Mouse (Mus musculus) C2C12 (cell line): ENCODE results near the gene Klrc3. TPM values are rescaled to one million over a fixed set of nuclear protein-coding genes. Genes with fewer than 3 reads are reported as not detected.

Source experiments
- H3K27me3 ChIP-seq: one replicate; pipeline ENCODE4 v1.6.1; 2011; ENCODE audit not compliant: control insufficient read depth, insufficient read depth, insufficient read length
- H3K36me3 ChIP-seq: one replicate; pipeline ENCODE4 v1.6.1; 2011; ENCODE audit not compliant: control insufficient read depth, insufficient read depth
- H3K4me3 ChIP-seq: one replicate; pipeline ENCODE4 v1.5.1; 2011; ENCODE audit warnings: mild to moderate bottlenecking, control low read depth; ENCODE audit not compliant: poor library complexity, insufficient read depth, severe bottlenecking
- H3K79me2 ChIP-seq: one replicate; pipeline ENCODE4 v1.6.1; 2011; ENCODE audit not compliant: control insufficient read depth, insufficient read depth
- H3K79me3 ChIP-seq: one replicate; pipeline ENCODE4 v1.6.1; 2011; ENCODE audit warnings: low read depth, control low read depth
- H3ac ChIP-seq: one replicate; pipeline ENCODE3; 2011; ENCODE audit warnings: low read depth; ENCODE audit not compliant: control insufficient read depth, insufficient read length
- CEBPB ChIP-seq: IDR thresholded peaks from one replicate; pipeline ENCODE4 v1.6.1; 2011; ENCODE audit warnings: low read depth, mild to moderate bottlenecking, control low read depth, moderate library complexity
- CTCF ChIP-seq: IDR thresholded peaks from one replicate; pipeline ENCODE4 v1.5.1; 2011; ENCODE audit not compliant: control insufficient read depth, insufficient read depth, insufficient read length
- FOSL1 ChIP-seq: IDR thresholded peaks from one replicate; pipeline ENCODE4 v1.8.0; 2011; ENCODE audit warnings: mild to moderate bottlenecking, low read length; ENCODE audit not compliant: poor library complexity, insufficient read depth, severe bottlenecking
- MAX ChIP-seq: IDR thresholded peaks from one replicate; pipeline ENCODE4 v1.6.1; 2011; ENCODE audit warnings: mild to moderate bottlenecking, control low read depth
- MYOD1 ChIP-seq: IDR thresholded peaks from one replicate; pipeline ENCODE4 v1.6.1; 2011; ENCODE audit warnings: low read depth; ENCODE audit not compliant: control insufficient read depth, insufficient read length
- MYOG ChIP-seq: IDR thresholded peaks from one replicate; pipeline ENCODE4 v1.6.1; 2011; ENCODE audit not compliant: control insufficient read depth, insufficient read length; ENCODE audit errors: extremely low read depth
- USF1 ChIP-seq: IDR thresholded peaks from one replicate; pipeline ENCODE4 v1.6.1; 2011; ENCODE audit warnings: low read depth, mild to moderate bottlenecking, control low read depth, moderate library complexity
- microRNA-seq: library from miRNA; unstranded; fragments of <30 nt; microRNA quantifications from one replicate; pipeline ENCODE4, GENCODE M21; 2019; ENCODE audit warnings: borderline microRNAs expressed
- polyA plus RNA-seq: library from polyadenylated mRNA; unstranded; fragments of >200 nt; fragmentation: generic; extraction: Trizol; gene quantifications from one replicate; pipeline ENCODE4 v1.2.1, GENCODE M21; 2012; ENCODE audit warnings: missing spikeins

Gene Klrc3
- polyA plus RNA-seq, 1 experiment, result not detected

- no peak within 1 kb of the TSS for H3ac ChIP-seq
- H3K36me3 ChIP-seq, result no peaks in the 10 kb centered on the region
- TF ChIP-seq USF1, result no peak
- TF ChIP-seq CTCF, result no peak
- no peak for TF ChIP-seq FOSL1
- no peak for TF ChIP-seq MYOG
- no peak for TF ChIP-seq CEBPB
- no peaks in the 10 kb centered on the region for H3K79me2 ChIP-seq
- no peak within 1 kb of the TSS for H3K4me3 ChIP-seq
- H3K79me3 ChIP-seq, result no peaks in the 10 kb centered on the region
- H3K27me3 ChIP-seq, result no peaks in the 10 kb centered on the region
These were observed 19.4 kb downstream of the Klrc3 start, which contains the start of gene Klrk1 for GRCm38 (mm10) chr6:129623735-129624134. Gene Klrk1 (minus strand): TSS chr6:129623864.

- no peak overlapping the region for H3ac ChIP-seq
- no peaks in the 10 kb centered on the region for H3K36me3 ChIP-seq
- no peaks in the 10 kb centered on the region for H3K79me3 ChIP-seq
- H3K4me3 ChIP-seq, result no peak overlapping the region
- no peak for TF ChIP-seq CTCF
- no peak for TF ChIP-seq USF1
- no peak for TF ChIP-seq FOSL1
- TF ChIP-seq MAX, result no peak
- TF ChIP-seq CEBPB, result no peak
- TF ChIP-seq MYOG, result no peak
- no peak for TF ChIP-seq MYOD1
- H3K27me3 ChIP-seq, result no peaks in the 10 kb centered on the region
- H3K79me2 ChIP-seq, result no peaks in the 10 kb centered on the region
These were observed 34.8 kb downstream of the Klrc3 start for GRCm38 (mm10) chr6:129608372-129608771.

GRCm38 (mm10) chr6:129591508-129591907, 51.6 kb downstream of the Klrc3 start, which contains the start of gene Klrd1:
Gene Klrd1 (plus strand): TSS chr6:129591782.
- Histone ChIP-seq H3K4me3 (no peak within 1 kb of the TSS), H3K79me2 (no peaks in the 10 kb centered on the region), H3K79me3 (no peaks in the 10 kb centered on the region), H3ac (no peak within 1 kb of the TSS), H3K36me3 (no peaks in the 10 kb centered on the region), H3K27me3 (no peaks in the 10 kb centered on the region)
- no peak for TF ChIP-seq FOSL1
- no peak for TF ChIP-seq MYOG
- no peak for TF ChIP-seq CEBPB
- TF ChIP-seq MAX, result no peak
- no peak for TF ChIP-seq CTCF
- no peak for TF ChIP-seq USF1

Small RNAs within 50 kb of the gene (microRNA-seq; reads per million reads assigned to microRNA genes)
- gene Mir680-1, result not detected

Other genes with a start within 250 kb of the Klrc3 start
- gene Clec1b, start 246.0 kb downstream of the Klrc3 start, polyA plus RNA-seq, result not detected
- gene Clec9a, start 234.5 kb downstream of the Klrc3 start, polyA plus RNA-seq, result not detected
- gene Clec1a, start 191.3 kb downstream of the Klrc3 start, polyA plus RNA-seq, result 0.18 TPM
- gene Olr1, start 136.2 kb downstream of the Klrc3 start, polyA plus RNA-seq, result 0.99 TPM
- gene Tmem52b, start 130.8 kb downstream of the Klrc3 start, polyA plus RNA-seq, result 0.02 TPM
- 64.3 TPM for gene Gabarapl1, start 110.2 kb downstream of the Klrc3 start, polyA plus RNA-seq
- gene Klre1, start 65.4 kb downstream of the Klrc3 start, polyA plus RNA-seq, result not detected
- not detected for gene Klrd1, start 51.6 kb downstream of the Klrc3 start, polyA plus RNA-seq
- gene Klrk1, start 19.5 kb downstream of the Klrc3 start, polyA plus RNA-seq, result not detected
- not detected for gene Klrc2, start 17.4 kb upstream of the Klrc3 start, polyA plus RNA-seq
- gene Klrc1, start 35.6 kb upstream of the Klrc3 start, polyA plus RNA-seq, result not detected
- not detected for gene Klri1, start 73.8 kb upstream of the Klrc3 start, polyA plus RNA-seq
- gene Klri2, start 97.1 kb upstream of the Klrc3 start, polyA plus RNA-seq, result not detected
- not detected for gene Gm156, start 140.9 kb upstream of the Klrc3 start, polyA plus RNA-seq
- not detected for gene Gm17631, start 219.3 kb upstream of the Klrc3 start, polyA plus RNA-seq
- gene Klra17, start 233.3 kb upstream of the Klrc3 start, polyA plus RNA-seq, result 0.02 TPM